Comparison of ENCODE assay signal across 8 mouse cellular contexts in the genomic region with DNA sequence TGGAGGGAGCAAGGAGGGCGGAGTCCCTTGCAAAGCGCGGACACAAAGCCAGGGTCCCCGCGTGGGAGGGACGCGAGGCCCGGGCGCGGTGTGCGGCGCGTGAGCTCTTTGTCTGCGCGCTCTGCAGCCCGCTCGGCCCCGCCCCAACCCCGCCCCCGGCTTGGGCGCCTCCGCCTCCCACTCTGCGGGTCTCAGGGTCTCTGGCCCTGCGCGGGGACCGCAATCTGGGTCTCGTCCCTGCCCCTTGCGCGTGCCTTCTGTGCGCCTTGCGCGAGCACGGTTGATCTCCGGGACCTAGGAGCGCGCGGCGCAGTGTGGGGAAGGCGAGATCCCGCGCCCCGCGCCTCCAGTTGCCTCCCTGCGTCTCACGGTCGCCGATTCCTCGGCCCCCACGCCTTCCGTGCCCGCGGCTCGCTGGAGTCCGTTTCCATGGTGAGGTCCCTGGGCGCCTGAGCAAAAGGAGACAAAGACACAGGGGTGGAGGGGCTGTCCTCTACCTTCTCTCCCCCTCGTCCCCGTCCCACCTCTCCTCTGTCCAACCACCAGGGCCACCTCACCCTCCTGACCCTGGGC. TPM values are rescaled to one million over a fixed set of nuclear protein-coding genes. Genes with fewer than 3 reads are reported as not detected.
DNase-seq lines count a peak whose midpoint lies in the region; ATAC-seq and TF ChIP-seq lines count a peak whose summit lies in the region.

A gene (plus strand): TSS at position 187 of the 573 bp plus-strand sequence.
A gene (minus strand): TSS at position 345 of the 573 bp plus-strand sequence.

- DNase-seq in heart, postnatal 4 days, result no peak
- no peak for DNase-seq in G1E (ENCODE audit: low spot score)
- DNase-seq in embryo, embryonic 11 days, result peak; percentile 90
- DNase-seq in induced T-regulatory cell, adult 2 months (ENCODE audit: low read depth), result peak; percentile 55
- no peak for DNase-seq in stomach, postnatal 0 days (ENCODE audit: low spot score)
- DNase-seq in yolk sac, embryonic 10.5 days (ENCODE audit: low spot score), result no peak

- no peaks in the 10 kb centered on the region for H3K9me3 ChIP-seq in heart, embryonic 12.5 days (replicated peaks)
- H3K9me3 ChIP-seq in G1E (replicated peaks), result no peaks in the 10 kb centered on the region
- no peaks in the 10 kb centered on the region for H3K9me3 ChIP-seq in stomach, postnatal 0 days (ENCODE audit: control insufficient read depth, low read length)

- H3K36me3 ChIP-seq in heart, embryonic 12.5 days, result no peaks in the 10 kb centered on the region
- H3K36me3 ChIP-seq in G1E (replicated peaks), result no peaks in the 10 kb centered on the region
- H3K36me3 ChIP-seq in stomach, postnatal 0 days (ENCODE audit: control insufficient read depth, insufficient read depth, low read length), result no peaks in the 10 kb centered on the region

- H3K4me1 ChIP-seq in heart, embryonic 12.5 days (replicated peaks), result peaks cover 15% of the 10 kb centered on the region; the same call in 1 of the 2 replicates
- peaks cover 47% of the 10 kb centered on the region for H3K4me1 ChIP-seq in G1E (ENCODE audit: insufficient read depth, low read depth, low read length)
- no peaks in the 10 kb centered on the region for H3K4me1 ChIP-seq in stomach, postnatal 0 days (replicated peaks; ENCODE audit: control insufficient read depth, insufficient read depth)

- H3K27me3 ChIP-seq in heart, embryonic 12.5 days (replicated peaks), result peaks cover 14% of the 10 kb centered on the region
- H3K27me3 ChIP-seq in G1E (ENCODE audit: insufficient read depth, low read length), result peaks cover 51% of the 10 kb centered on the region
- no peaks in the 10 kb centered on the region for H3K27me3 ChIP-seq in stomach, postnatal 0 days (ENCODE audit: control insufficient read depth, insufficient read depth, low read length)

- TF ChIP-seq EP300 in stomach, postnatal 0 days (optimal IDR thresholded peaks at IDR 0.05), result no peak

- ATAC-seq in heart, embryonic 12.5 days (ENCODE audit: insufficient number of reproducible peaks, low FRiP score), result peak; percentile 59
- ATAC-seq in G1E (ENCODE audit: extremely low read depth, insufficient number of reproducible peaks, low FRiP score, poor library complexity, severe bottlenecking), result no peak
- 0 out of 2 replicates have a peak, but pooled peaks have one; percentile 17 for ATAC-seq in megakaryocyte-erythroid progenitor cell, adult 5-6 weeks (replicated peaks; ENCODE audit: low FRiP score, low TSS enrichment, poor library complexity, severe bottlenecking)
- peak; percentile 46 for ATAC-seq in stomach, postnatal 0 days (ENCODE audit: low FRiP score, low TSS enrichment)

- H3K4me2 ChIP-seq in heart, embryonic 12.5 days, result peak within 1 kb of the TSS; percentile 83
- peak within 1 kb of the TSS; percentile 97 for H3K4me2 ChIP-seq in stomach, postnatal 0 days (replicated peaks; ENCODE audit: low read depth)

- under 1% methylated on average over 48 of the region's 57 CpGs for WGBS in heart, embryonic 12.5 days
- WGBS in stomach, postnatal 0 days, result under 1% methylated on average over 53 of the region's 57 CpGs

- TF ChIP-seq CTCF in G1E (IDR thresholded peaks at IDR 0.05; ENCODE audit: low read depth, low read length), result no peak
- TF ChIP-seq CTCF in stomach, postnatal 0 days (IDR thresholded peaks at IDR 0.05; ENCODE audit: low read depth), result 0 out of 2 replicates have a peak, but pooled peaks have one; percentile 5

- H3K9ac ChIP-seq in heart, embryonic 12.5 days, result peak within 1 kb of the TSS; percentile 76
- peak within 1 kb of the TSS; percentile 71 for H3K9ac ChIP-seq in stomach, postnatal 0 days (ENCODE audit: low read length)

- H3K4me3 ChIP-seq in heart, embryonic 12.5 days, result peak within 1 kb of the TSS; percentile 63
- peak within 1 kb of the TSS; percentile 60; the same call in 1 of the 2 replicates for H3K4me3 ChIP-seq in G1E (ENCODE audit: low read depth, low read length)
- H3K4me3 ChIP-seq in stomach, postnatal 0 days (ENCODE audit: low read depth, low read length), result peak within 1 kb of the TSS; percentile 60

- H3K27ac ChIP-seq in heart, embryonic 12.5 days (ENCODE audit: poor library complexity, severe bottlenecking), result no peak within 1 kb of the TSS
- no peak within 1 kb of the TSS for H3K27ac ChIP-seq in stomach, postnatal 0 days (replicated peaks)

RNA-seq across cellular contexts. Expression of the first gene that starts in this region (rescaled TPM):
- 1.8 and 2.0 TPM in 2 replicates for polyA plus RNA-seq in heart, embryonic 12.5 days (2016; fragmentation: Nextera tagmentation; extraction: Ambion mirVana)
- total RNA-seq in heart, postnatal 4 days (2021), result not detected
- not detected in 2 replicates for total RNA-seq in G1E (2014; fragmentation: Nextera tagmentation)
- total RNA-seq in G1E (2017), result 0.49 TPM in 1 of 2 replicates, not detected in the other
- 2.0 and 2.1 TPM in 2 replicates for polyA plus RNA-seq in G1E (2012)
- total RNA-seq in megakaryocyte-erythroid progenitor cell, adult 5-6 weeks (2014; fragmentation: Nextera tagmentation), result 2.5 and 8.7 TPM in 2 replicates
- total RNA-seq in megakaryocyte-erythroid progenitor cell, adult 5-6 weeks (2017), result 0.56 and 5.9 TPM in 2 replicates
- 0.86 and 0.87 TPM in 2 replicates for polyA plus RNA-seq in stomach, postnatal 0 days (2015; fragmentation: Nextera tagmentation; extraction: Ambion mirVana)

RNA-seq across cellular contexts. Expression of the second gene that starts in this region (rescaled TPM):
- polyA plus RNA-seq in heart, embryonic 12.5 days (2016; fragmentation: Nextera tagmentation; extraction: Ambion mirVana), result 14.2 and 15.5 TPM in 2 replicates
- 1 to 10 TPM; 2.5 to 2.9 TPM for total RNA-seq in heart, postnatal 4 days (2021)
- total RNA-seq in G1E (2014; fragmentation: Nextera tagmentation), result not detected in 2 replicates
- total RNA-seq in G1E (2017), result 0.06 and 0.82 TPM in 2 replicates
- 0.13 and 0.20 TPM in 2 replicates for polyA plus RNA-seq in G1E (2012)
- total RNA-seq in megakaryocyte-erythroid progenitor cell, adult 5-6 weeks (2014; fragmentation: Nextera tagmentation), result not detected in 2 replicates
- total RNA-seq in megakaryocyte-erythroid progenitor cell, adult 5-6 weeks (2017), result 5.8 and 15.0 TPM in 2 replicates
- polyA plus RNA-seq in stomach, postnatal 0 days (2015; fragmentation: Nextera tagmentation; extraction: Ambion mirVana), result 5.5 and 7.0 TPM in 2 replicates

Comparison
In these comparisons a context has a peak if more than half of its experiments do, and no peak if none do; other contexts are left out.
1. DNase-seq: peak in embryo, embryonic 11 days (single experiment) and induced T-regulatory cell, adult 2 months (single experiment); none in heart, postnatal 4 days (single experiment), G1E (single experiment), stomach, postnatal 0 days (single experiment) and yolk sac, embryonic 10.5 days (single experiment).
2. Peak in every context shown above with its lines, with median percentiles within 50 percentile points of each other: H3K4me3 ChIP-seq.